Mouse (Mus musculus) lung, postnatal 0 days (tissue): Measurements from ENCODE around the gene Lrmda. TPM values are rescaled to one million over a fixed set of nuclear protein-coding genes. Genes with fewer than 3 reads are reported as not detected.
A peak's percentile ranks its signal among the peaks of the same experiment; 100 is the strongest.

Source experiments
- ATAC-seq: fragments of 200-750 bp; cut with Nextera tagmentation; 2 replicates; pipeline ENCODE4 v1.8.0; 2017; ENCODE audit warnings: moderate library complexity
- DNase-seq: peaks from one replicate; pipeline ENCODE4 v3.0.0-alpha.2; 2016; ENCODE audit warnings: low spot score
- H3K27ac ChIP-seq: fragments of 300-500 bp; sonication (generic); 2 replicates; pipeline ENCODE4 v1.5.1; 2014; ENCODE audit warnings: antibody characterized with exemption, mild to moderate bottlenecking, low read length, mixed read lengths
- H3K27me3 ChIP-seq: fragments of 300-500 bp; sonication (generic); replicated peaks from 2 replicates; pipeline ENCODE4 v1.6.1; 2014; ENCODE audit warnings: low read length, mixed read lengths; ENCODE audit not compliant: insufficient read depth
- H3K36me3 ChIP-seq: fragments of 300-500 bp; sonication (generic); 2 replicates; pipeline ENCODE4 v1.6.1; 2014; ENCODE audit warnings: low read length, mixed read lengths; ENCODE audit not compliant: insufficient read depth
- H3K4me1 ChIP-seq: fragments of 300-500 bp; sonication (generic); 2 replicates; pipeline ENCODE4 v1.6.1; 2014; ENCODE audit warnings: antibody characterized with exemption, low read depth, low read length, mixed read lengths; ENCODE audit not compliant: insufficient read depth
- H3K4me2 ChIP-seq: fragments of 300-500 bp; sonication (generic); replicated peaks from 2 replicates; pipeline ENCODE4 v1.6.1; 2014; ENCODE audit warnings: low read depth, mild to moderate bottlenecking, low read length, moderate library complexity, mixed read lengths
- H3K4me3 ChIP-seq: fragments of 300-500 bp; sonication (generic); 2 replicates; pipeline ENCODE4 v1.5.1; 2014; ENCODE audit warnings: low read depth, low read length
- H3K9ac ChIP-seq: fragments of 300-500 bp; sonication (generic); replicated peaks from 2 replicates; pipeline ENCODE4 v1.6.1; 2014; ENCODE audit warnings: low read depth, mild to moderate bottlenecking
- H3K9me3 ChIP-seq: fragments of 300-500 bp; sonication (generic); 2 replicates; pipeline ENCODE4 v1.6.1; 2016; ENCODE audit warnings: low read length, mixed read lengths
- CTCF ChIP-seq: IDR thresholded peaks from 2 replicates; pipeline ENCODE4 v1.5.1; 2016; ENCODE audit warnings: antibody characterized with exemption, mild to moderate bottlenecking
- EP300 ChIP-seq: IDR thresholded peaks from 2 replicates; pipeline ENCODE4 v1.6.1; 2016; ENCODE audit warnings: antibody characterized with exemption, mild to moderate bottlenecking, control low read depth
- WGBS: fragments of 180-500 bp; shearing (Covaris S2); extraction: QIAGEN DNeasy Blood & Tissue Kit; methylation state at CpG from one replicate; pipeline ENCODE4 v1.1.7; 2014; 5-methylcytosine and 5-hydroxymethylcytosine counted together
- polyA plus RNA-seq: library from polyadenylated mRNA; unstranded; fragments of >200 nt; fragmentation: Nextera tagmentation; extraction: Ambion mirVana; gene quantifications from 2 replicates; pipeline ENCODE4 v1.2.1, GENCODE M21; 2015

The Lrmda gene
- polyA plus RNA-seq, 1 experiment from 2014 or later = 0.86 TPM

DNA sequence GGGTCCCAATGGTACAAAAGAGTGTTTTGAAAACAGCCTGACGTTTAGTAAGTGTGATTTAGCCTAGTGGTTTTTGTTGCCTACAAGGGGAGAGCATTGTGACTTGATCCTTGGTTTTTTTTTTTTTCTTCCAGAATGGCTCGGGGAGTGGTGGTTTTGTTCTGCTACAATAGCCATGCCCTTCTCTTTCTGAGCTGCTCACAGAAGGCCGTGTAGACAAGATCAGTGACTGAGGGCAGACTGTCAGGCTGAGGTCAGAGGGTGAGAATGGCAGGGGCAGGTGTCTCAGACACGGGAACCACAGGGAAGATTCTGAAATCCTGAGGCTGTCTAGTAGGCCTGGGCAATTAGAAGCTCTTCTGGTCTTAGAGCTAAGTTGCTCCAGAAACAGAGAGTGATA lies 323.8 kb downstream of the Lrmda start:
- Histone ChIP-seq H3K9ac (no peak overlapping the region), H3K4me3 (no peak overlapping the region), H3K9me3 (no peaks in the 10 kb centered on the region), H3K4me2 (no peak overlapping the region), H3K27me3 (no peaks in the 10 kb centered on the region), H3K4me1 (no peaks in the 10 kb centered on the region), H3K36me3 (no peaks in the 10 kb centered on the region), H3K27ac (no peak overlapping the region)
- DNase-seq (no peak), ATAC-seq (no peak)
- 68% methylated on average over 4 of the region's 4 CpGs for WGBS
- no peak for TF ChIP-seq CTCF
- TF ChIP-seq EP300 = no peak

DNA sequence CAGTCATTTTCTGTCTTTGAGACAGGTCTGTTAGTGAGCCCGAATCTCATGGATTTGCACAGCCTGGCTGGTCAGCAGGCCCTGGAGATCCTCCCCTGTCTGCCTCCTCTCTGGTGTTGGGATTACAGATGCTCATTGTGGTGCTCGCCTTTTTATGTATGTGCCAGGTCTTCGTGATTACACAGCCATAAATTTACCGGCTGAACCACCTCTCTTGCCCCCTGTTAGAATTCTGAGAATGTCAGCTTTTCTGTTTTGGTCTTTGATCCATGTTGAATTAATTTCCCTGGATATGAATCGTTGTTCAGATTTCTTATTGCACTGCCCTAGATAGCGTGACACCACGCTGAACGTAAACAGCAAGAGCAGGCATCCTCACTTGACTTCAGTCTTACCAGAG lies 325.7 kb downstream of the Lrmda start:
- TF ChIP-seq CTCF (no peak), EP300 (no peak)
- Histone ChIP-seq H3K4me1 (no peaks in the 10 kb centered on the region), H3K27ac (no peak overlapping the region), H3K36me3 (no peaks in the 10 kb centered on the region), H3K9ac (no peak overlapping the region), H3K9me3 (no peaks in the 10 kb centered on the region), H3K27me3 (no peaks in the 10 kb centered on the region), H3K4me3 (no peak overlapping the region), H3K4me2 (no peak overlapping the region)
- no peak for ATAC-seq
- 78% methylated on average over 8 of the region's 8 CpGs for WGBS
- no peak for DNase-seq

DNA sequence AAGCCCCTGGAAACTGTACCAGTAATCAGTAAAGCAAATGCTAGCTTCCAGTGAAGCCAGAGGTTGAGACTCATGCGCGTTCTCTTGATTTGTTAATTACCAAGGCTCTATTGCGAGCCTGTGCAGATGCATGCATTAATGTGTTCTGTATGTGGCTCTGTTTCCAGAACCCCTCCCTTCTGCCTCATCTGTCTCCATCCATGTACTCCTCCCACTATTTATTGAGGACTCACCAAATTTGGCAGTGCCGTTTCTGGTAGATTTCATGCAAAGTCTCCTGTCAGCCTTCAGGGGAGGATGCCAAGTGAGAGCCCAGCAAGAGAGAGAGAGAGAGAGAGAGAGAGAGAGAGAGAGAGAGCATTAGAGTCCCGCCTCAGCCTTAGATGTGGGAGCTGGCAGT lies 334.1 kb downstream of the Lrmda start:
- DNase-seq = no peak
- 78% methylated on average over 5 of the region's 5 CpGs for WGBS
- no peak for ATAC-seq

DNA sequence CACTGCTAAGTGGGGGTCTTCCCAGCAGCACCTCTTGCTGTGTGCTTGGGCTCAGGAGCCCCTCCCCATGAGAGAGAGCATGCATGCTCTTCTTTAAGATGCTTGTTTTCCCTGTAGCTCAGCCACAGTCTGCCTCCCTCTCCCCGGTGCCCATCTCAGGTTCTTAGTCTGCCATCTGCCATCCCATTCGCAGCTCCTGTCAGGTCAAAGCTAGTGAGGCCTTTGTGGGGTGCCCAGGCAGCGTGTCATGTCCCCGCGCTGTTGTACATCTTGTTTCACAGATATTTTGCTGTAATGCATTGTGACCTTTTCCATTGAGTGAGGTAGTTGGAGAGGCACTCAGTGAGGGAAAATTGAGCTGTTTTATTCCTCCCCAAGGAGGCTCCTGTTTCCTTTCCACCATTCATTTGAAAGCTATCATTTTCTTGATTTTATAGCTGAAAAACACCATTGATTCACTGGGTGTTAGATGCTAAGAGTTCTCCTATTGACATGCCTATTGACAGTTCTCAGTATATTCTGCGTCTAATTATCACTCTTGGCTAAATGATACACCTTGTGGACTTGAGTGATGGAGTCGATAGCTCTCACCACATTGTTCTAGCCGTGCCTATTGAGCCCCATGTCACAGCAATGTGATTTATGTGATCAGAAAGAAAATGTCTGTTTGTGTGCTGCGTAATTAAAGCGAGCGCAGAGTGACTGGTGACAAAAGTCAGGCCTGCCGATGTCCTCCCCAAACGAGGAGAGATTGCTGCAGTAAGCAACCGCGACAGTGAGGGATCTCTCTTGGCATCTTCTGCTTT lies 335.5 kb downstream of the Lrmda start:
- DNase-seq (no peak), ATAC-seq (no peak)
- Histone ChIP-seq H3K36me3 (no peaks in the 10 kb centered on the region), H3K27me3 (no peaks in the 10 kb centered on the region), H3K4me3 (no peak overlapping the region), H3K9me3 (no peaks in the 10 kb centered on the region), H3K4me2 (no peak overlapping the region), H3K4me1 (no peaks in the 10 kb centered on the region), H3K27ac (no peak overlapping the region), H3K9ac (no peak overlapping the region)
- TF ChIP-seq CTCF (no peak), EP300 (no peak)
- WGBS = 69% methylated on average over 15 of the region's 15 CpGs

More for the DNA sequence above, 334.1 kb downstream of the Lrmda start:
- no peaks in the 10 kb centered on the region for H3K9me3 ChIP-seq
- no peaks in the 10 kb centered on the region for H3K36me3 ChIP-seq
- no peak overlapping the region for H3K9ac ChIP-seq
- no peaks in the 10 kb centered on the region for H3K4me1 ChIP-seq
- H3K4me2 ChIP-seq = no peak overlapping the region
- TF ChIP-seq EP300 = no peak
- no peak overlapping the region for H3K4me3 ChIP-seq
- no peak overlapping the region for H3K27ac ChIP-seq
- H3K27me3 ChIP-seq = no peaks in the 10 kb centered on the region

DNA sequence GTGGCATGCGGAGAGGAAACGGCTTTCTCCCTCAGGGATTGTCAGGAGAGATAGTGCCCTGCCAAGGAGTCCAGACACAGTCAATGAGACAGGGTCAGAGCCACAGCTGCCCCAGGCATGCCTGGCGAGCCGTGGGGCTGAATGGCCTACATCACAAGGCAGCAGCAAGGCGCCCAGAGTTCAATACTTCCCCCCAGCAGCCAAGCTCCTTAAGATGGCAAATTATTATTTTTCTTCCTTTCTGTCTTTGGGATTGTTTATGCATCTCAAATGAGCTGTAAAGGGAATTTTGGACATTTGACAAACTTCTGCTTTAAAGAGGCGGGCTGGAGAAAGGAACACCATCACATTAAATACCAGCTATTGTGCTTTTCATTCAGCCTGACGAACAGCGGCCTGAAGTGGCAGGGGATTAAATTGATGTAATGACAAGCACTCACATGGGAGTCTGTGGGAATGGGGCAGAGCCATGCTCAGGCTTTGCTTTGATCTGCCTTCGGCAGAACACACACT lies 338.5 kb downstream of the Lrmda start:
- no peaks in the 10 kb centered on the region for H3K27me3 ChIP-seq
- no peak overlapping the region for H3K9ac ChIP-seq
- ATAC-seq (no peak), DNase-seq (peak; percentile 7)
- H3K4me1 ChIP-seq = no peaks in the 10 kb centered on the region
- no peak overlapping the region for H3K4me2 ChIP-seq
- no peaks in the 10 kb centered on the region for H3K9me3 ChIP-seq
- TF ChIP-seq CTCF = no peak
- TF ChIP-seq EP300 = no peak
- 38% methylated on average over 9 of the region's 9 CpGs for WGBS
- no peak overlapping the region for H3K27ac ChIP-seq
- no peak overlapping the region for H3K4me3 ChIP-seq
- H3K36me3 ChIP-seq = no peaks in the 10 kb centered on the region

DNA sequence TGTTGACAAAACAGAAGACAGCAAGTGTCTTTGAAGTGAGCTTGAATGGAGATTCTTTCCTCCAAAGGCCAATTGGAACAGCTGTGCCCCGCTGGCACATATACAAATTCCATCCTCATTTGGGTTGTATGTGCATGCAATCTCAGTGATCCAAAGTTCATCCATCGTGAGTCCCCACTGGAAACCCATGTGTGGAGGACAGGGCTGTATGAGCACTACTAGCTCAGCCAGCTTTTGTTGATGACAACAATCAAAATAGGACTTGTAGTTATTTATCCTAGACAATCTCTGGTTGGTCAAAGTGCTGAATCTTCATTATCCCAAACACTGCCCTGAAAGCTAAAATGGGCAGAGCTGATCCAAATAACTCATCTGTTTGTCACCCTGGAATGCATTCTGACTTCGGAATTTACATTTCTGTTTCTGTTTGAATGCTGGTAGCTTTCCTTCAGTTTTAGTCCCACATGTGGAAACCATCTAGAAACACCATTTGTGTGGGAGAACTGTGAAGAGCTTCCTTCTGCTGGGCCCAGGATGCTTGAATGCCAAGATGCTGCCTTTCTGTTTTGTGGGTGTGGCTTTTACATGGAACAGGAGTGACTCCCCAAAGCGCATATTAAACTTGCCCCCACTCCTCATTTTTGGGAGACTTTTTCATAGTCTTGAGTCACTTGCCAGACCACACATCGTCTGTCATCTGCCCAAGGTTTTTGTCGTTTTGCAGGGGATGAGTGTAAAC lies 344.7 kb downstream of the Lrmda start:
- Histone ChIP-seq H3K9ac (no peak overlapping the region), H3K4me2 (no peak overlapping the region), H3K4me3 (no peak overlapping the region), H3K27ac (no peak overlapping the region), H3K4me1 (no peaks in the 10 kb centered on the region), H3K36me3 (no peaks in the 10 kb centered on the region), H3K27me3 (no peaks in the 10 kb centered on the region), H3K9me3 (no peaks in the 10 kb centered on the region)
- 56% methylated on average over 6 of the region's 6 CpGs for WGBS
- DNase-seq (peak; percentile 59), ATAC-seq (peak; percentile 54)
- TF ChIP-seq EP300 (peak; percentile 62), CTCF (no peak)
